Mouse (Mus musculus): ENCODE data around the gene Bfsp2. TPM values are rescaled to one million over a fixed set of nuclear protein-coding genes. Genes with fewer than 3 reads are reported as not detected.

Gene Bfsp2
- polyA plus RNA-seq, 1 experiment from 2014 or later, result 0.28 TPM

- TF ChIP-seq EP300 (optimal IDR thresholded peaks at IDR 0.05) (no peak), CTCF (IDR thresholded peaks at IDR 0.05; ENCODE audit: low read depth) (no peak)
- WGBS, result 63% methylated on average over 2 of the region's 2 CpGs
- H3K4me3 ChIP-seq (ENCODE audit: low read depth, low read length), result no peak overlapping the region
- DNase-seq (ENCODE audit: low spot score), result no peak
- no peak overlapping the region for H3K27ac ChIP-seq (replicated peaks)
- H3K36me3 ChIP-seq (ENCODE audit: control insufficient read depth, insufficient read depth, low read length), result no peaks in the 10 kb centered on the region
- H3K4me1 ChIP-seq (replicated peaks; ENCODE audit: control insufficient read depth, insufficient read depth), result 0 out of 2 replicates have a peak, but pooled peaks cover 2% of the 10 kb centered on the region
- H3K9ac ChIP-seq (ENCODE audit: low read length), result no peak overlapping the region
- H3K4me2 ChIP-seq (replicated peaks; ENCODE audit: low read depth), result no peak overlapping the region
- no peak for ATAC-seq (ENCODE audit: low FRiP score, low TSS enrichment)
- H3K9me3 ChIP-seq (ENCODE audit: control insufficient read depth, low read length), result no peaks in the 10 kb centered on the region
- no peaks in the 10 kb centered on the region for H3K27me3 ChIP-seq (ENCODE audit: control insufficient read depth, insufficient read depth, low read length)
Observed at GRCm38 (mm10) chr9:103409119-103409518, 71.1 kb downstream of the Bfsp2 start.

GRCm38 (mm10) chr9:103408136-103408777, 72.0 kb downstream of the Bfsp2 start:
- Histone ChIP-seq H3K4me1 (replicated peaks; ENCODE audit: control insufficient read depth, insufficient read depth) (no peaks in the 10 kb centered on the region), H3K4me2 (replicated peaks; ENCODE audit: low read depth) (no peak overlapping the region), H3K9me3 (ENCODE audit: control insufficient read depth, low read length) (no peaks in the 10 kb centered on the region), H3K27ac (replicated peaks) (no peak overlapping the region), H3K4me3 (ENCODE audit: low read depth, low read length) (no peak overlapping the region), H3K9ac (ENCODE audit: low read length) (no peak overlapping the region), H3K36me3 (ENCODE audit: control insufficient read depth, insufficient read depth, low read length) (no peaks in the 10 kb centered on the region), H3K27me3 (ENCODE audit: control insufficient read depth, insufficient read depth, low read length) (no peaks in the 10 kb centered on the region)
- 58% methylated on average over 4 of the region's 4 CpGs for WGBS
- no peak for TF ChIP-seq CTCF (IDR thresholded peaks at IDR 0.05; ENCODE audit: low read depth)
- no peak for TF ChIP-seq EP300 (optimal IDR thresholded peaks at IDR 0.05)
- DNase-seq (ENCODE audit: low spot score) (no peak), ATAC-seq (ENCODE audit: low FRiP score, low TSS enrichment) (no peak)

- WGBS, result 27% methylated on average over 4 of the region's 4 CpGs
- no peak overlapping the region for H3K9ac ChIP-seq (ENCODE audit: low read length)
- H3K36me3 ChIP-seq (ENCODE audit: control insufficient read depth, insufficient read depth, low read length), result no peaks in the 10 kb centered on the region
- no peak for ATAC-seq (ENCODE audit: low FRiP score, low TSS enrichment)
- no peak for TF ChIP-seq EP300 (optimal IDR thresholded peaks at IDR 0.05)
- no peak for TF ChIP-seq CTCF (IDR thresholded peaks at IDR 0.05; ENCODE audit: low read depth)
- H3K9me3 ChIP-seq (ENCODE audit: control insufficient read depth, low read length), result no peaks in the 10 kb centered on the region
- H3K4me1 ChIP-seq (replicated peaks; ENCODE audit: control insufficient read depth, insufficient read depth), result no peaks in the 10 kb centered on the region
- no peak for DNase-seq (ENCODE audit: low spot score)
- H3K27ac ChIP-seq (replicated peaks), result no peak overlapping the region
- no peaks in the 10 kb centered on the region for H3K27me3 ChIP-seq (ENCODE audit: control insufficient read depth, insufficient read depth, low read length)
- H3K4me2 ChIP-seq (replicated peaks; ENCODE audit: low read depth), result no peak overlapping the region
- H3K4me3 ChIP-seq (ENCODE audit: low read depth, low read length), result no peak overlapping the region
Observed at GRCm38 (mm10) chr9:103403331-103403973, 76.8 kb downstream of the Bfsp2 start.

GRCm38 (mm10) chr9:103398509-103399157, 81.6 kb downstream of the Bfsp2 start:
- 42% methylated on average over 21 of the region's 21 CpGs for WGBS
- Histone ChIP-seq H3K27me3 (ENCODE audit: control insufficient read depth, insufficient read depth, low read length) (no peaks in the 10 kb centered on the region), H3K9me3 (ENCODE audit: control insufficient read depth, low read length) (no peaks in the 10 kb centered on the region; the same call in 1 of the 2 replicates), H3K4me1 (replicated peaks; ENCODE audit: control insufficient read depth, insufficient read depth) (no peaks in the 10 kb centered on the region), H3K36me3 (ENCODE audit: control insufficient read depth, insufficient read depth, low read length) (no peaks in the 10 kb centered on the region), H3K27ac (replicated peaks) (no peak overlapping the region), H3K4me3 (ENCODE audit: low read depth, low read length) (no peak overlapping the region; the same call in 1 of the 2 replicates), H3K4me2 (replicated peaks; ENCODE audit: low read depth) (no peak overlapping the region; the same call in 1 of the 2 replicates), H3K9ac (ENCODE audit: low read length) (no peak overlapping the region)
- DNase-seq (ENCODE audit: low spot score), result no peak
- no peak for TF ChIP-seq CTCF (IDR thresholded peaks at IDR 0.05; ENCODE audit: low read depth)
- no peak for TF ChIP-seq EP300 (optimal IDR thresholded peaks at IDR 0.05)
- ATAC-seq (ENCODE audit: low FRiP score, low TSS enrichment), result no peak

GRCm38 (mm10) chr9:103393256-103393655, 87.0 kb downstream of the Bfsp2 start:
- no peak overlapping the region for H3K4me2 ChIP-seq (replicated peaks; ENCODE audit: low read depth)
- H3K27ac ChIP-seq (replicated peaks), result no peak overlapping the region
- DNase-seq (ENCODE audit: low spot score) (no peak), ATAC-seq (ENCODE audit: low FRiP score, low TSS enrichment) (no peak)
- WGBS, result 87% methylated on average over 11 of the region's 11 CpGs
- H3K36me3 ChIP-seq (ENCODE audit: control insufficient read depth, insufficient read depth, low read length), result no peaks in the 10 kb centered on the region
- no peaks in the 10 kb centered on the region for H3K4me1 ChIP-seq (replicated peaks; ENCODE audit: control insufficient read depth, insufficient read depth)
- TF ChIP-seq CTCF (IDR thresholded peaks at IDR 0.05; ENCODE audit: low read depth) (no peak), EP300 (optimal IDR thresholded peaks at IDR 0.05) (no peak)
- no peaks in the 10 kb centered on the region for H3K27me3 ChIP-seq (ENCODE audit: control insufficient read depth, insufficient read depth, low read length)
- no peaks in the 10 kb centered on the region; the same call in 1 of the 2 replicates for H3K9me3 ChIP-seq (ENCODE audit: control insufficient read depth, low read length)
- no peak overlapping the region for H3K4me3 ChIP-seq (ENCODE audit: low read depth, low read length)
- no peak overlapping the region for H3K9ac ChIP-seq (ENCODE audit: low read length)

Data from stomach, postnatal 0 days (tissue).